In the genomic region with DNA sequence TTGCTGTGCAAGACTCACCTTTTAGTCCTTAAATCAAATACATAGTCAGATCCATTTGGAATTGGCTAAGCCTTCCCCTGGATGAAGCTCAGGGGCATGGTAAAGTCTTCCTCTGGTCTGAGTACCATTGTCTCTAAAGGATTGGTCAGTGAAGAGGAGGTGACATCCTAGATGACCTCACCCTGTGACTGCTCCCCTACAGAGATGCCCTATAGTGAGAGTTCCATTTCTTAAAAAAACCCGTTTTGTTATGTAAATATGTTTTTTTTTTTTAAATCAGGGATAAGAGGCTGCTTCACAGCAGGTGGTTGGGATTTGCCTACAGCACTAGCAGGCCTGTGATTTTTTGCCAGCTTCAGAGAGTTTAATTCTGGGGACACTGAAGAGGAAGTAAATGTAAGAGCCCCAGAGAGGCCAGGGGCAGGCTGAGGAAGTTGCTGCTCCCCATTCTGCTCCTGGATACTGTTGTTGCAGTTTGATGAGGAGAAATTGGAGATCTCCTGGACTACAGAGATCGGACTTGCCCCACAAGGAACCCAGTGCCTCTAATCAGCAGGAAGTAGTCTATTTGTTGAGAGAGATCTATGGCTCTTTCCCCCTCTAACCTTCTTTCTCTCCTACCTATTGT, we compare ENCODE assay signal across 41 mouse cellular contexts. TPM values are rescaled to one million over a fixed set of nuclear protein-coding genes. Genes with fewer than 3 reads are reported as not detected.
DNase-seq lines count a peak whose midpoint lies in the region; ATAC-seq lines count a peak whose summit lies in the region.
"Had no signal": no experiment of that assay in that cellular context is flagged by ENCODE, and none has a peak within 500 bp of the region (broad histone marks: within the 10 kb centered on the region; RNA-seq: fewer than 3 reads in every experiment).

No protein-coding gene starts in this region.

- H3K4me2 ChIP-seq in forebrain, embryonic 14.5 days (ENCODE audit: low read length), result no peak overlapping the region
- no peak overlapping the region for H3K4me2 ChIP-seq in midbrain, embryonic 14.5 days (ENCODE audit: low read length)
- H3K4me2 ChIP-seq in midbrain, embryonic 16.5 days (ENCODE audit: low read length), result no peak overlapping the region
- H3K4me2 ChIP-seq: embryonic facial prominence, embryonic 13.5 days; hindbrain, embryonic 15.5 days; liver, embryonic 12.5 days; neural tube, embryonic 13.5 days had no signal

- no peaks in the 10 kb centered on the region for H3K36me3 ChIP-seq in forebrain, embryonic 10.5 days (replicated peaks)
- no peaks in the 10 kb centered on the region for H3K36me3 ChIP-seq in forebrain, embryonic 14.5 days (ENCODE audit: control insufficient read depth, insufficient read depth, low read length)
- H3K36me3 ChIP-seq in midbrain, embryonic 14.5 days (ENCODE audit: control insufficient read depth, insufficient read depth, low read length), result no peaks in the 10 kb centered on the region
- H3K36me3 ChIP-seq in midbrain, embryonic 16.5 days (ENCODE audit: control insufficient read depth, insufficient read depth, low read length), result no peaks in the 10 kb centered on the region
- H3K36me3 ChIP-seq: embryonic facial prominence, embryonic 13.5 days; hindbrain, embryonic 10.5 days; hindbrain, embryonic 15.5 days; liver, embryonic 12.5 days; neural tube, embryonic 13.5 days had no signal

- peaks cover 22% of the 10 kb centered on the region for H3K4me1 ChIP-seq in forebrain, embryonic 10.5 days
- peaks cover 3% of the 10 kb centered on the region; the same call in 1 of the 2 replicates for H3K4me1 ChIP-seq in forebrain, embryonic 14.5 days (ENCODE audit: control insufficient read depth, insufficient read depth, low read length)
- no peaks in the 10 kb centered on the region for H3K4me1 ChIP-seq in midbrain, embryonic 14.5 days (ENCODE audit: control insufficient read depth, insufficient read depth, low read length)
- no peaks in the 10 kb centered on the region for H3K4me1 ChIP-seq in midbrain, embryonic 16.5 days (ENCODE audit: control insufficient read depth, insufficient read depth, low read length)
- H3K4me1 ChIP-seq: embryonic facial prominence, embryonic 13.5 days; hindbrain, embryonic 15.5 days; liver, embryonic 12.5 days; neural tube, embryonic 13.5 days had no signal

- no peak for DNase-seq in forebrain, embryonic 10.5 days (ENCODE audit: extremely low spot score, low spot score)
- DNase-seq in forebrain, embryonic 14.5 days (ENCODE audit: low spot score), result no peak
- DNase-seq in midbrain, embryonic 14.5 days, result peak; percentile 13
- DNase-seq in cerebellum, postnatal 10 days, result no peak
- DNase-seq in frontal cortex, adult 2 months (ENCODE audit: extremely low spot score in 1 of 2, low spot score in 1 of 2), result no peak
- DNase-seq: adrenal gland, adult 2 months; adrenal gland, postnatal 36 days; cerebellum, adult 9-10 months; forebrain, postnatal 0 days; gastrocnemius, postnatal 10 days; heart, postnatal 14 days; kidney, adult 2 months; kidney, postnatal 36 days; left cerebral cortex, postnatal 4 days; liver, postnatal 0 days; lung, postnatal 4 days; thymus, postnatal 4 days had no signal

- ATAC-seq in forebrain, embryonic 14.5 days, result no peak
- ATAC-seq in midbrain, embryonic 14.5 days (ENCODE audit: low FRiP score, low TSS enrichment), result no peak
- no peak for ATAC-seq in midbrain, embryonic 16.5 days
- ATAC-seq in megakaryocyte, adult 5-6 weeks (ENCODE audit: poor library complexity, severe bottlenecking), result peak; percentile 78
- ATAC-seq: forebrain, postnatal 0 days; inflammation-experienced regulatory T-cells, adult 6 months; liver, embryonic 12.5 days; liver, postnatal 0 days; lung, postnatal 0 days; Patski had no signal

- no peak overlapping the region for H3K9ac ChIP-seq in forebrain, embryonic 14.5 days (ENCODE audit: low read length)
- no peak overlapping the region for H3K9ac ChIP-seq in midbrain, embryonic 14.5 days (replicated peaks; ENCODE audit: low read length)
- no peak overlapping the region for H3K9ac ChIP-seq in midbrain, embryonic 16.5 days (ENCODE audit: low read depth, low read length)
- H3K9ac ChIP-seq: embryonic facial prominence, embryonic 13.5 days; forebrain, postnatal 0 days; hindbrain, embryonic 15.5 days; liver, embryonic 12.5 days; liver, postnatal 0 days; neural tube, embryonic 13.5 days had no signal

- no peaks in the 10 kb centered on the region for H3K27me3 ChIP-seq in forebrain, embryonic 10.5 days (ENCODE audit: poor library complexity, severe bottlenecking)
- H3K27me3 ChIP-seq in forebrain, embryonic 14.5 days (replicated peaks; ENCODE audit: control insufficient read depth, insufficient read depth, low read length), result no peaks in the 10 kb centered on the region
- H3K27me3 ChIP-seq in midbrain, embryonic 14.5 days (ENCODE audit: control insufficient read depth, insufficient read depth, low read length), result no peaks in the 10 kb centered on the region
- H3K27me3 ChIP-seq in midbrain, embryonic 16.5 days (ENCODE audit: control insufficient read depth, insufficient read depth, low read depth, low read length), result no peaks in the 10 kb centered on the region
- H3K27me3 ChIP-seq: CH12.LX; embryonic facial prominence, embryonic 13.5 days; hindbrain, embryonic 15.5 days; liver, embryonic 12.5 days; neural tube, embryonic 13.5 days; Patski had no signal

- no peak overlapping the region for H3K4me3 ChIP-seq in forebrain, embryonic 10.5 days
- no peak overlapping the region for H3K4me3 ChIP-seq in forebrain, embryonic 14.5 days (ENCODE audit: low read depth, low read length)
- H3K4me3 ChIP-seq in midbrain, embryonic 14.5 days (replicated peaks; ENCODE audit: low read depth, low read length), result no peak overlapping the region
- no peak overlapping the region for H3K4me3 ChIP-seq in midbrain, embryonic 16.5 days (ENCODE audit: low read depth, low read length)
- H3K4me3 ChIP-seq: embryonic facial prominence, embryonic 13.5 days; hindbrain, embryonic 10.5 days; hindbrain, embryonic 15.5 days; layer of hippocampus, adult 2 months; liver, embryonic 12.5 days; neural tube, embryonic 13.5 days had no signal

- no peaks in the 10 kb centered on the region for H3K9me3 ChIP-seq in forebrain, embryonic 10.5 days
- H3K9me3 ChIP-seq in forebrain, embryonic 14.5 days (replicated peaks; ENCODE audit: control insufficient read depth, low read length), result no peaks in the 10 kb centered on the region
- no peaks in the 10 kb centered on the region for H3K9me3 ChIP-seq in midbrain, embryonic 14.5 days (ENCODE audit: control insufficient read depth, low read length)
- no peaks in the 10 kb centered on the region for H3K9me3 ChIP-seq in midbrain, embryonic 16.5 days (replicated peaks; ENCODE audit: control insufficient read depth, low read length, poor library complexity, severe bottlenecking)
- H3K9me3 ChIP-seq: embryonic facial prominence, embryonic 13.5 days; hindbrain, embryonic 10.5 days; hindbrain, embryonic 15.5 days; liver, embryonic 12.5 days; neural tube, embryonic 13.5 days had no signal

- 11% methylated on average over 2 of the region's 2 CpGs for WGBS in forebrain, embryonic 10.5 days
- 2% methylated on average over 2 of the region's 2 CpGs for WGBS in forebrain, embryonic 14.5 days
- 4% methylated on average over 2 of the region's 2 CpGs for WGBS in midbrain, embryonic 14.5 days
- WGBS in midbrain, embryonic 16.5 days, result 12% methylated on average over 2 of the region's 2 CpGs

- H3K27ac ChIP-seq in forebrain, embryonic 10.5 days, result peak overlapping the region; percentile 46; the same call in 1 of the 2 replicates
- no peak overlapping the region for H3K27ac ChIP-seq in forebrain, embryonic 14.5 days (ENCODE audit: low read depth, low read length)
- H3K27ac ChIP-seq in midbrain, embryonic 14.5 days (replicated peaks; ENCODE audit: low read depth, low read length), result no peak overlapping the region
- no peak overlapping the region for H3K27ac ChIP-seq in midbrain, embryonic 16.5 days (ENCODE audit: low read length)
- H3K27ac ChIP-seq: embryonic facial prominence, embryonic 13.5 days; hindbrain, embryonic 10.5 days; hindbrain, embryonic 15.5 days; layer of hippocampus, adult 2 months; liver, embryonic 12.5 days; neural tube, embryonic 13.5 days had no signal

RNA-seq across cellular contexts. Expression of gene AF067063, which starts 12.3 kb away (rescaled TPM):
- polyA plus RNA-seq in forebrain, embryonic 10.5 days (2016; fragmentation: Nextera tagmentation; extraction: Ambion mirVana), result not detected in 2 replicates
- not detected in 2 replicates for polyA plus RNA-seq in forebrain, embryonic 14.5 days (2014; fragmentation: Nextera tagmentation; extraction: Ambion mirVana)
- not detected in 2 replicates for polyA plus RNA-seq in midbrain, embryonic 14.5 days (2014; fragmentation: Nextera tagmentation; extraction: Ambion mirVana)
- polyA plus RNA-seq in midbrain, embryonic 16.5 days (2015; fragmentation: Nextera tagmentation; extraction: Ambion mirVana), result not detected in 2 replicates
- total RNA-seq in megakaryocyte, adult 5-6 weeks (2015), result not detected in 2 replicates
- total RNA-seq in megakaryocyte, adult 5-6 weeks (2017), result not detected in 2 replicates
- not detected in 2 replicates for polyA plus RNA-seq in frontal cortex, adult 2 months (2012; rRNA removed)
- total RNA-seq: adrenal gland, adult 2 months; adrenal gland, postnatal 36 days; CH12.LX; forebrain, postnatal 0 days; gastrocnemius, postnatal 10 days; heart, postnatal 14 days; layer of hippocampus, adult 2 months; layer of hippocampus, postnatal 14 days; left cerebral cortex, adult 8-10 months; left cerebral cortex, postnatal 4 days; MEL had no signal
- polyA plus RNA-seq: adrenal gland, adult 2 months; C2C12; embryonic facial prominence, embryonic 13.5 days; forebrain, embryonic 11.5 days; forebrain, postnatal 0 days; gonadal fat pad, adult 2 months; heart, embryonic 14.5 days; hindbrain, embryonic 10.5 days; hindbrain, embryonic 15.5 days; inflammation-experienced regulatory T-cells, adult 6 months; kidney, adult 2 months; kidney, embryonic 16.5 days; limb, embryonic 14.5 days; liver, embryonic 12.5 days; liver, postnatal 0 days; lung, postnatal 0 days; Patski; stomach, embryonic 14.5 days; thymus, postnatal 0 days had no signal

RNA-seq across cellular contexts. Expression of gene D13Ertd608e, which starts 18.1 kb away (rescaled TPM):
- not detected in 2 replicates for polyA plus RNA-seq in forebrain, embryonic 10.5 days (2016; fragmentation: Nextera tagmentation; extraction: Ambion mirVana)
- not detected in 2 replicates for polyA plus RNA-seq in forebrain, embryonic 14.5 days (2014; fragmentation: Nextera tagmentation; extraction: Ambion mirVana)
- not detected in 2 replicates for polyA plus RNA-seq in midbrain, embryonic 14.5 days (2014; fragmentation: Nextera tagmentation; extraction: Ambion mirVana)
- not detected in 2 replicates for polyA plus RNA-seq in midbrain, embryonic 16.5 days (2015; fragmentation: Nextera tagmentation; extraction: Ambion mirVana)
- total RNA-seq in megakaryocyte, adult 5-6 weeks (2015), result 0.45 and 1.7 TPM in 2 replicates
- 2.6 TPM in 1 of 2 replicates, not detected in the other for total RNA-seq in megakaryocyte, adult 5-6 weeks (2017)
- polyA plus RNA-seq in frontal cortex, adult 2 months (2012; rRNA removed), result not detected in 2 replicates
- total RNA-seq: adrenal gland, adult 2 months; adrenal gland, postnatal 36 days; CH12.LX; forebrain, postnatal 0 days; gastrocnemius, postnatal 10 days; heart, postnatal 14 days; layer of hippocampus, adult 2 months; layer of hippocampus, postnatal 14 days; left cerebral cortex, postnatal 4 days; MEL had no signal
- polyA plus RNA-seq: adrenal gland, adult 2 months; embryonic facial prominence, embryonic 13.5 days; forebrain, embryonic 11.5 days; forebrain, postnatal 0 days; gonadal fat pad, adult 2 months; heart, embryonic 14.5 days; hindbrain, embryonic 10.5 days; hindbrain, embryonic 15.5 days; inflammation-experienced regulatory T-cells, adult 6 months; kidney, adult 2 months; kidney, embryonic 16.5 days; limb, embryonic 14.5 days; liver, embryonic 12.5 days; liver, postnatal 0 days; lung, postnatal 0 days; neural tube, embryonic 13.5 days; Patski; stomach, embryonic 14.5 days; testis, adult 2 months; thymus, postnatal 0 days had no signal

RNA-seq across cellular contexts. Expression of gene Zfp131, which starts 27.0 kb away (rescaled TPM):
- 42.7 and 44.4 TPM in 2 replicates for polyA plus RNA-seq in forebrain, embryonic 10.5 days (2016; fragmentation: Nextera tagmentation; extraction: Ambion mirVana)
- 41.7 and 44.5 TPM in 2 replicates for polyA plus RNA-seq in forebrain, embryonic 14.5 days (2014; fragmentation: Nextera tagmentation; extraction: Ambion mirVana)
- 35.2 and 36.3 TPM in 2 replicates for polyA plus RNA-seq in midbrain, embryonic 14.5 days (2014; fragmentation: Nextera tagmentation; extraction: Ambion mirVana)
- polyA plus RNA-seq in midbrain, embryonic 16.5 days (2015; fragmentation: Nextera tagmentation; extraction: Ambion mirVana), result 27.4 and 30.8 TPM in 2 replicates
- total RNA-seq in megakaryocyte, adult 5-6 weeks (2015), result 37.1 and 43.6 TPM in 2 replicates
- 43.0 and 45.1 TPM in 2 replicates for total RNA-seq in megakaryocyte, adult 5-6 weeks (2017)
- polyA plus RNA-seq in frontal cortex, adult 2 months (2012; rRNA removed), result 29.3 and 30.3 TPM in 2 replicates
